Mouse (Mus musculus) megakaryocyte progenitor cell, adult 5-6 weeks (primary cell): ENCODE measurements at regions not wholly inside any gene's neighbourhood (a gene's known extent, or its start where the extent isn't known, plus 50 kb on each side); places are given as distances from the start of the nearest gene placed in this dataset.

Source experiments
- ATAC-seq: replicated peaks from 2 replicates; pipeline ENCODE4 v1.8.0; 2016; ENCODE audit warnings: mild to moderate bottlenecking, moderate TSS enrichment, inconsistent platforms; ENCODE audit not compliant: poor library complexity

GRCm38 (mm10) chr10:125787441-125788060, 178.4 kb upstream of the Lrig3 start:
- no peak for ATAC-seq

DNA sequence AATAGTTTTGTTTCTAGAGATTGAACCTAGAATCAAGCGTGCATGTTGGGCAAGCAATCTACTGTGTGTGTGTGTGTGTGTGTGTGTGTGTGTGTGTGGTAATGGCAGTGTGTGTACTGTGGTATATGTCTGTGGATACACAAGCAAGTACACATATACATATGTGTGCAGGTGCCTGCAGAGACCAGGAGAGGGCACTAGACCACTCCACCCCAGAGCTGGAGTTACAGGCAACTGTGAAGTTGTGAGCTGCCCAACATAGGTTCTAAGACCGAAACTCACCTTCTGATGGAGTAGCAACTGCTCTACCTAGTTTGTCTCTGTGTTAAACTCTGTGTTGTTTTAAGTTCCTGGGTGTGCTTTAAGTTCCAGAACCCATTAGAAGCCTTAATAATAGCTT, 177.7 kb upstream of the Lrig3 start:
- 0 out of 2 replicates have a peak, but pooled peaks have one; percentile 15 for ATAC-seq

GRCm38 (mm10) chr10:125790924-125791323, 175.0 kb upstream of the Lrig3 start:
- ATAC-seq, result no peak

DNA sequence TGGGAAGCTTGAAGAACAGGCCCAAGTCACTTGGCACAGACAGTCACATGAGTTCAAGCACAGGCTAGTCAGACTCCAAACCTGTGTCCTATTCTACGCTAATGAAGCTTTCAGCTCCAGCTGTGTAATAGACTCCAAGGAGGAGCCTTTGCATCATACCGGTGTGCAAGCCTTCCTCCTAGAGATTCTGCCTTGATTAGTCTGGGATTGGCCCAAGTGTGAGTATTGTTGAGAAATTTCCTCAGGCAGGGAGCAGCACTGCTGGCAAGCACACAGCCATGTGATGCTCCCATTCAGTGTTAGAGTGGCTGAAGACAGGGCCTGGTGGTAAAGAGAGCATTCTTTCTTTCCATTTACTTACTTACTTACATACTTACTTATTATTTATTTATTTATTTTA, 171.5 kb upstream of the Lrig3 start:
- ATAC-seq, result no peak

GRCm38 (mm10) chr10:125795323-125795722, 170.6 kb upstream of the Lrig3 start:
- no peak for ATAC-seq

DNA sequence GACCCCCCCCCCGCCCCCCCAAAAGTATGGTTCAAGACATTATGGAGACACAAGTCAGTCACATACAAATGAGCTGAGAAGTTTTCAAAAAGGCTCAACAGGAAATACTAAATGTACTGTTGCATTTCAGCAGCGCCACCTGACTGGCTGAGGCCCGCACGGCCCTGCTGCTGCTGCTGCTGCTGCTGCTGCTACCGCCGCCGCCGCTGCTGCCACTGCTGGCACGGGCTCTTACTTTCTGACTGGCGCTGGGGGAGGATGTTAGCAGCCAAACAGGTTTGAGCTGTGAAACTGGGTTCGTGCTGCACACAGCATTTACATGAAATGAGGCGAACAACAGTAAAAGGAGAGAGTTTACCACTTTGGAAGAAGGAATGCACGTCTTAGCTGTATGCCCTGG, 167.3 kb upstream of the Lrig3 start:
- no peak for ATAC-seq

GRCm38 (mm10) chr10:125800572-125801114, 165.3 kb upstream of the Lrig3 start:
- ATAC-seq, result no peak

- no peak for ATAC-seq
Observed at GRCm38 (mm10) chr10:125801450-125801849, 164.5 kb upstream of the Lrig3 start.

DNA sequence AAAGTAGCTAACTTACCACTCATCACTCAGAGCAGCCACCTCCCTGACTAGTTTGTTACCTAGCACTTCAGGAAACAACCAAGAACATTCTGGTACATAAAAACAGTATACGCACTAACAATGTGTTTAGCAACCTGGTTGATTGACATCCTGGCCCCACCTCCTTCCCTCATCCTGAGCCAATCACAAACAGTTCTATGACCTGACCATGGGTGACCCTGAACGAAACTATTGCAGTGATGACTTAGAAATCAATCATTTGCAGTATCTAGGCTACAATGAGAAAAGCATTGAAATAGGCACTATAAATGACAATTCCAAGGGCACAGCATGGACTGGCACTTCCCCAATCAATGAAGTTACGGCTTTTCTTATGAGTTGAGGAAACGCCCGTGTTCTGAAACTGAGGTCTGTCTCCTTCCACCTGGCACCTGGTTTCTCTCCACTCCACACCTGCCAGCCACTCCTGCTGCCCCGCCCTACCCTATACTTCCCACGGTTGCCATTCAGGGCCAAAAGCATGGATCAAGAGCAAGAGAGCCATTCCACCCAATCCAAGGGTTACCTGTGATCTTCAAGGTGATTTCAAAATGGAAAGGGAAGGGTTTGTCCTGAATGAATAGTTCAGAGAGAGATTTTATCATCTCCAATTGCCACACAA, 162.9 kb upstream of the Lrig3 start:
- no peak for ATAC-seq

DNA sequence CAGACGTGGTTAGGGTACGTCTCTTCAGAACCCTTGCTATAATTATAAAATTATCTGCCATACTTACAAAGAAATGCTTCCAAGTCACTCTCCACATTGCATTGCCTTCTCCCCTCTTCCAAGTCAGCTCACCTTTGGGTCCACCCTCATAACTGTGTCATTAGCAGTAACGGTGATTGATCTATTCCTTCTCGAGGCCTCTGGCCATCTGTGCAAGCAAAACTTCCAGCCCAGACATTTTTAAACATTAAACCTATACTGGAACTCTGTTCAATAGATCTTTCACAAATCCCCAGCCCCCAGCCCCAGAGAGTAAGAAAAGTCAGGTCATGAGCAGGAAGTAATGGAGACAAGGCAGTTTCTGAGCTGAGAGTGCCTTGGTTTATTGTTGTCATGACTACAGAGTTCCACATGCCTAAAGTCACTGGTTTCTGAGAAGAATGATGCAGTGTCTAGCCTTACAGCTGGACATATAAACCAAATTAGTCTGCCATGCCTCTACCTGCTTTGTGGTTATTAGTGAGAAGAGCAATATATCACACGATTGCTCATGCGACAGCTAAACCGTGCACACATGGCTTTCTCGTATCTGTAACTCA, 156.1 kb upstream of the Lrig3 start:
- ATAC-seq, result no peak

GRCm38 (mm10) chr10:125810590-125810989, 155.4 kb upstream of the Lrig3 start:
- no peak for ATAC-seq

DNA sequence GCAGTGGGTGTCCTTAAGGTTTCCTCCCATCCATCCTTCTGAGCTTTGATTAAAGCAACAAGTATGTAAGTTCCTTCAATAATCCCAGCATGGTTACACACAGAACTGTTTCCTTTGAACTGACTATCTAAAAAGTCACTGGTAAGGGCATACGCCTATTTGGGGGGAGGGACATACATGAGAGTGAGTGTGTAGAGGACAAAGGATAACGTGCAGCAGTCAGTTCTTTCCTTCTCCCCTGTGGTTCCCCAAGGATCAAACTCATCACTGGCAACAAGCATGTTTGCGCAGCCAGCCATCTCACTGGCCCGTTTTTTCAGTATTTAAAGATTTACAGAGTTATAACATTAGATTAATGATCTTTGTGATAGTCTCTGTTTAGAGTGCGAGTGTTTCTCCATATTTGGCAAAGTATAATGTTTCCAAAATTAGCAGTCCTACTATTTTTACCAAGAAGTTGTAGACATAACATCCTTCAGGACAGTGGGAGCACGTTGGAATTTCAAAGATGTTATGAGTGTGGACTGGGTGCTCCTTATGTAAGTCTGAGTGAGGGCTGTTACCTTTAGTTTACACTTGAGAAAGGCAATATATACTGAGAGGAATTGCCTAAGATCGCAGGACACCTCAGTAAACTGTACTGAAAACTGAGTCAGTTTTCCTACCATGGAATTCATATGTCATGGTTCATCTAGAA, 151.6 kb upstream of the Lrig3 start:
- ATAC-seq, result no peak

- no peak for ATAC-seq
Observed at GRCm38 (mm10) chr10:125832134-125832533, 133.8 kb upstream of the Lrig3 start.

DNA sequence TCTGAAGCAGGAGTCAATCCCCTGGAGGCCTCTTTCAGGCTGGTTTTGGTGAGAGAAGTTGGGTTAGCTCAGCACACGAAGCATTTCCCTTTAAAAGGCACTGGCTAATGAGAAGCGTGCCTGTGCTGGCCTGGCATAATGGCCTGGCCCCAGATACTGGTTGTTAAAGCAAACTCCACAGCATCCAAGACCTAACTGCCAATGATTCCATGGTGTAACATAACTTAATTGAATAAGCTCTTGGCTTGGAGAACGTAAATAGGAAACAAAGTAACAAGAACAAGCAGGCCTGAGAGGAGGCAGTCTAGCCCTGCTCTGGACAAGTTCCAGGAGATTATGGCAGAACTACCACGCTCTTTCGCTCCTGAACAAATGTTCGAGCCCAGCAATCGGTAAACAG, 133.2 kb upstream of the Lrig3 start:
- ATAC-seq, result no peak

- no peak for ATAC-seq
Observed at GRCm38 (mm10) chr10:125833989-125834388, 132.0 kb upstream of the Lrig3 start.

GRCm38 (mm10) chr10:125838982-125839381, 127.0 kb upstream of the Lrig3 start:
- no peak for ATAC-seq

DNA sequence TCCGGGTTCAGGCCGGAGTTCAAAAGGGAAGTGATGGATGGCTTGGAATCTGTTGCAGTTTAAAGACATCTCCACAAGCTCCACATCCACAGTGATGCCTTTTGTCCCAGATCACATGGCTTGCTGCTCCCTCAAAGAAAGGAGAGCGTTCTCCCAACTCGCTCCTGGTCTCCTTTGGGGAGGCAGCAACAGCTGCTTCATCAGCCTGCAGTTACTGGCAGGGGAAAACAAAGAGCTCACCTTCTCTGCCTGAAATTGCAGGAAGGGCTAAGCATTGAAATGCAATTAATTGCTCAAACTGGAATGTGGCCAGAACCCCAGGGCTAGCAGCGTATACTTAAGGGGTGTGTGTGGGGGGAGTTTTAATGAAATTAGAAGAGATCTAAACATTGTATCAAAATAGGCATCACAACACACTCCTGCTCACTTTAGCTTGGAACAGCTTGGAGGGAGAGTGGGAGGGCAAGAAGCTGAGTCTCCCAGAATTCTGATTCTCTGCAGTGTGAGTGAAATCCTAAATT, 126.3 kb upstream of the Lrig3 start:
- no peak for ATAC-seq

GRCm38 (mm10) chr10:125840388-125840787, 125.6 kb upstream of the Lrig3 start:
- no peak for ATAC-seq

- ATAC-seq, result no peak
Observed at GRCm38 (mm10) chr10:125844336-125844865, 121.6 kb upstream of the Lrig3 start.

- ATAC-seq, result no peak
Observed at GRCm38 (mm10) chr10:125845014-125845514, 120.9 kb upstream of the Lrig3 start.

- no peak for ATAC-seq
Observed at GRCm38 (mm10) chr10:125850370-125850769, 115.6 kb upstream of the Lrig3 start.
